Mouse (Mus musculus) Patski (cell line): ENCODE measurements at regions not wholly inside any gene's neighbourhood (a gene's known extent, or its start where the extent isn't known, plus 50 kb on each side); places are given as distances from the start of the nearest gene placed in this dataset.
A peak's percentile ranks its signal among the peaks of the same experiment; 100 is the strongest.

Experiments
- ATAC-seq: fragments of 100-300 bp; one replicate; pipeline ENCODE4 v1.8.0; 2021
- CTCF ChIA-PET: fragments of 350-600 bp; sonication (Branson Sonifier 250); formaldehyde crosslinking; loops from one replicate; lab custom pipeline; 2022; ENCODE audit warnings: inconsistent platforms; lab: Charles Lee
- POLR2A ChIA-PET: fragments of 350-600 bp; sonication (Branson Sonifier 250); formaldehyde crosslinking; loops from one replicate; lab custom pipeline; 2022; ENCODE audit warnings: antibody characterized with exemption, inconsistent platforms; lab: Charles Lee
- DNase-seq: peaks from one replicate; pipeline ENCODE4 v3.0.0-alpha.2; 2011; ENCODE audit warnings: low read depth, low spot score
- H3K27me3 ChIP-seq: fragments of 371-371 bp; one replicate; pipeline ENCODE4 v1.5.1; 2021
- CTCF ChIP-seq: fragments of 100-300 bp; IDR thresholded peaks from one replicate; pipeline ENCODE4 v1.5.1; 2021
- in situ Hi-C: fragments of 300-500 bp; cut with MboI; formaldehyde crosslinking; loops from 3 replicates; pipeline ENCODE4 v1.11.1; 2018; ENCODE audit warnings: low pct_unique_long_range_greater_than_20kb, mixed read lengths

DNA sequence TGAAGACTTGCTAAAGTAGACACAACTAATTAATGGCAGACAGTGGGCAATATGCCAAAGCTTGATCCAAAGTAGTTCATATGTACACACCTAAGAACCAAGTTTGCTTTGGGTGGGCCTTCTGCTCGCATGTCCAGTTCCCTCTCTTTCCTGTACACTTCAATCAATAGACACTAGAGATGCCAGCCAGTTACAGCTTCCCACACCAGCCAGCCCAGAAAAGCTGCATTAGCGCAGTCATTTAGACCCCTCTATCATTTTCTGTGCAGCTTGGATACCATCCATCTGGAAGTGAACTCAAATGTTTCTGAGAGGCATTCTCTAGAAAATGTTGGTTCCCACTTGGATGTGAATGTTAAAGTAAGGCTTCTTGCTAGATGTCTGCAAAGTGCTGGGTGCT lies 179.7 kb downstream of the 1190002N15Rik start:
- no peak for DNase-seq
- no peak for ATAC-seq
- CTCF ChIA-PET, result interaction anchor here (1.4 kb wide), 1 partner anchor 13 kb away, joined by 4 read pairs; no protein-coding TSS in a partner anchor
- TF ChIP-seq CTCF, result no peak
- H3K27me3 ChIP-seq, result no peaks in the 10 kb centered on the region
- in situ Hi-C loops, result no loop called here
- POLR2A ChIA-PET, result no interaction called here

DNA sequence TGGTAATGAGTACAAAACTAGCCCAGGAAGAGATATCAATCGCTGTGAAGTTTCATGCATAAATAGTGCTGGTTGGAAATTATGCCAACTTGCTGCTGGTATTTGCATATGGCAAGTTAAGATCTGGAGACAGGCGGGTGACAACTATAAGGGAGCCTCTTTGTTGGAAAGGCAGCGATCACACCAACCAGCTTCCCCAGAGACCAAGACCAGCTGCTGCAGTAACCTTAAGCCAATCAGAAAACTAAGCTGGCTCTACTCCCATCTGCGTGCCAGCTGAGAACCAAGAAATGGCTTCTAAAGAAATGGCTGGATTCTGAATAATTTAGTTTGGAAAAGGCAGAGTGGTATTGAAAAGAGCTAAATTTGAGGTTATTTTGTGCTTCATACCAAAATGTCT lies 195.9 kb downstream of the 1190002N15Rik start:
- POLR2A ChIA-PET, result no interaction called here

DNA sequence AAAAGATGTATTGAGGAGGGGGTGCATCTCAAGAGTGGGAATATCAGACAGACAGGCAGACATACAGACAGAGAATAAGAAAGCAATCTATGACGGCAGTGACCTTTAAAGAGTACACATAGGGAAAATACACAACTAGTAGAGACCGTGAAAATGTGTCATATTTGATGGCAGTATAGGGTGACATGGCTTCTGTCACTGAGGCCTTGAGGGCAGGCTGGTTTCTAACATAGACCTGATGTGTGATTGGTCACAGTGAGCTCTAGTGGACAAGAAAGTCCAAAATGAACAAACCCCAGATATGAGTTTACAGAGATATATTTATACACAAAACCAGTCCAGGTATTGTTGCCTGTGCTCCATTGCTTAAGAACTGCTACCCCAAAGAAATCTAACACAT lies 196.3 kb downstream of the 1190002N15Rik start:
- ATAC-seq (no peak), DNase-seq (no peak)
- H3K27me3 ChIP-seq, result no peaks in the 10 kb centered on the region
- CTCF ChIA-PET, result interaction anchor here (1.2 to 1.4 kb wide), 2 partner anchors 76 to 160 kb away, joined by 3 read pairs; no protein-coding TSS in a partner anchor
- POLR2A ChIA-PET, result no interaction called here
- in situ Hi-C loops, result no loop called here
- no peak for TF ChIP-seq CTCF

More for the DNA sequence above, 195.9 kb downstream of the 1190002N15Rik start:
- in situ Hi-C loops, result no loop called here
- ATAC-seq (no peak), DNase-seq (no peak)
- CTCF ChIA-PET, result interaction anchor here (0.9 to 1.4 kb wide), 3 partner anchors 43 to 161 kb away, joined by 3 read pairs; no protein-coding TSS in a partner anchor
- no peaks in the 10 kb centered on the region for H3K27me3 ChIP-seq
- TF ChIP-seq CTCF, result no peak

DNA sequence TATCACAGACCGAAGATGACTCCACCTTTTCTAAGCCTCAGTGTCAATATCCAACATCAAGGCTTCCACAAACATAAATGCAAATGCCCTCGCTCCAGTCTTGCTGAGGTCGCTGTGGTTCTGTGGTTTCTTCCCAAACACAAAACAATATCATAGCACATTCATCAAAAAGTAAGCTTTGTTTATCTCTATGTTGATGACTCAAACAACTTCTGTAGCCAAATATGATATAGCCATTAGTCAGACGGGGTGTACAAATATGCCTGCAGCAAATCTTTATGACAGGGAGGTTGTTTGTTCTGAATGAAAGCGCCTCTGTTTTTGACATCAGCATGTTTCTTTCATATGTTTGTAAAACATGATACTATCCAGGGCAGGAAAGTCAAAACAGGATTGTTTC lies 204.4 kb downstream of the 1190002N15Rik start:
- TF ChIP-seq CTCF, result no peak
- DNase-seq, result no peak
- CTCF ChIA-PET, result no interaction called here
- no peak for ATAC-seq
- POLR2A ChIA-PET, result no interaction called here
- H3K27me3 ChIP-seq, result no peaks in the 10 kb centered on the region
- in situ Hi-C loops, result no loop called here

DNA sequence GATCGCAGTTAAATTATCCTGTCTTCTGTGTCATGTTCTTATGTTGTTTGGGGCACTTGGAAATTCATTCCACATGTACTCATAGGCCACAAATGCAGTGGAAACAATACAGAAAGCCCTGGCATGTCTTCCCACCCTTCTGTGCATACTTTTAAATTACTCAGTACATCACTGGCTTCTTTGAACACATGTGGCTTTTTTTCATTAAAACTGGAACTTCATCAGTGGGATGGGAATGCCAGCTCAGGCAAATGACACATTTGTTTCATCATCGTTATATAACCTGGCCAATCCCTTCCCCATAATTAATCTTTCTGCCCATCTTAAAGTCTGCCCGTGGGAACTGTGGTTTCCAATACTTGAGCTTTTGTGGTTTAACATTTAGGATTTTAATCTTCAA lies 214.9 kb downstream of the 1190002N15Rik start:
- peaks cover 7% of the 10 kb centered on the region for H3K27me3 ChIP-seq
- ChIA-PET POLR2A (no interaction called here), CTCF (interaction anchor here (1.0 kb wide), 1 partner anchor 226 kb away, joined by 3 read pairs; no protein-coding TSS in a partner anchor)
- TF ChIP-seq CTCF, result no peak
- DNase-seq (no peak), ATAC-seq (no peak)
- in situ Hi-C loops, result no loop called here

DNA sequence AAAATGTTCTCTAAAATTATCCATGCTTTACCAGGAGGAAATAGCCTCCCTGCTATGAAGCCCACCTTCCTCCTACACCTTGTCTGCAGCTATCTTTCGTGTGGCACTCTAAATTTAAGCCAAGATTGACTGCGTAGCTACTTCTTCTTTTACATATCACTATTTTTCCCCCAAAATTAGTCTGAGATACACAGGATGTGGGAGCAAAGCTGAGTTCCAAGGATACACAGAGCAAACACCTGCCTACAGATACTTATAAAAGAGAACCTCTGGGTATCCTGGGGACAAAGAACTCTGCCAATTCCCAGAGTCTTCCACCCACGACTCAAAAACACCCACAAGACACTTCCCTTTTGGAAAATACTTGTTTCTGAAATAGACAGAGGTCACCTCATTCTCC lies 235.3 kb downstream of the 1190002N15Rik start:
- in situ Hi-C loops, result no loop called here
- ChIA-PET CTCF (no interaction called here), POLR2A (no interaction called here)
- H3K27me3 ChIP-seq, result no peaks in the 10 kb centered on the region
- DNase-seq (no peak), ATAC-seq (no peak)
- no peak for TF ChIP-seq CTCF

DNA sequence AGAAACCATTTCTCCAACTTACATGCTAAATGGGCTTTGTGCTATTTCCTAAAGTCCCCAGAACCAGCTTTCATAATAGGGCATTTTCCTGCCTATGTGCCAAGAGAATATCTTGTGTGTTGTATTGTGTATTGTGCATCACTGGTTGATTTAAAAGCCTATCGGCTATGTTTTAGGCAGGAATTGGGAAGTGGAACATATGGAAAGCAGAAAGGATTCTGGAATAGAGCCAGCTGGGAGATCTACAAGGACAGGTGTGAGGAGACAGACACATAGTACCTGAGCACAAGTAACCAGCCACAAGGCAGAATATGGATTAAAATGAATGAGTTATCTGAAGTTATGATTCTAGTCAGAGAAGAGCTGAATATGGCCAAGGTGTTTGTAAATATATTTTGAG lies 236.0 kb downstream of the 1190002N15Rik start:
- no peak for TF ChIP-seq CTCF
- ATAC-seq (no peak), DNase-seq (no peak)
- ChIA-PET CTCF (no interaction called here), POLR2A (no interaction called here)
- no peaks in the 10 kb centered on the region for H3K27me3 ChIP-seq
- in situ Hi-C loops, result no loop called here

DNA sequence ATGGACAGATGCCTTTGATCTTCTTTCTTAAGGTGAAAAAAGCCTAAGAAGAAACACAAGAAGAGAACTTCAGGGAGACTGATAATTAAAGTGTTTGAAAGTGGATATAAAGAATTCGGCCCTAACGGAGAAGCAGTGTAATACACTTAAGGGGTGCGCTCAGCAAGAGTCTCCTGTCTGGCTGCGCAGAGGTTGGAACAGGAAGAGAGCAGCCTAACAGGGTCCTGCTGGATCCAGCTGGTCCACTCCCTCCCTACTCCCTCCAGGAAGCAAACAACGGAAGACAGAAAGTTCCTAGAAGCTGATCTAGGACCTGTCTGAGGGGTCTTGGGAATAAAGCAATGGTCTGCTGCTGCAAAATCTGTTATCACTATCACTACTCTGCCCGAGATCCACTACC lies 242.4 kb downstream of the 1190002N15Rik start:
- ATAC-seq, result no peak
- in situ Hi-C loops, result no loop called here
- H3K27me3 ChIP-seq, result no peaks in the 10 kb centered on the region
- ChIA-PET POLR2A (no interaction called here), CTCF (interaction anchor here (1.1 to 1.4 kb wide), 2 partner anchors 134 to 239 kb away, joined by 3 read pairs; no protein-coding TSS in a partner anchor)
- DNase-seq, result no peak
- TF ChIP-seq CTCF, result no peak

DNA sequence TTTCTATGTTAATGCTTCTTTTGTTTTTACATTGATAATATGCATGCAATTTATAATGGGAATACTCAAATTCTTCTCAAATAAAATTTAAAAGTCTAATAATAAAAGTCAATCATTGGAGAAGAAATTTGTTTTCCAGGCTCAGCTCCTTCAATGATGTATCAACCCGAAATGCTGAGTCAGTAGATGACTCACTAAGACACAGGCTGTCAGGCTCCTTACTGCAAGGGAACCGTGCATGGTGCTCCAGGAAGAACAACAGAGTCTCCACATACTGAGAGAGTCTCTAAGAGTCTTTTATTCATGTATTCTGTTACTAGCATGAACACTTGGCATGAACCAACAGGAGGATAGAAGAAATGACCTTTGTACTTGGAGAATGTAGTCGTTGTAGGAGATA lies 245.7 kb downstream of the 1190002N15Rik start:
- POLR2A ChIA-PET, result no interaction called here
- H3K27me3 ChIP-seq, result no peaks in the 10 kb centered on the region
- CTCF ChIA-PET, result no interaction called here
- in situ Hi-C loops, result no loop called here
- TF ChIP-seq CTCF, result no peak
- ATAC-seq, result peak; percentile 71
- no peak for DNase-seq

DNA sequence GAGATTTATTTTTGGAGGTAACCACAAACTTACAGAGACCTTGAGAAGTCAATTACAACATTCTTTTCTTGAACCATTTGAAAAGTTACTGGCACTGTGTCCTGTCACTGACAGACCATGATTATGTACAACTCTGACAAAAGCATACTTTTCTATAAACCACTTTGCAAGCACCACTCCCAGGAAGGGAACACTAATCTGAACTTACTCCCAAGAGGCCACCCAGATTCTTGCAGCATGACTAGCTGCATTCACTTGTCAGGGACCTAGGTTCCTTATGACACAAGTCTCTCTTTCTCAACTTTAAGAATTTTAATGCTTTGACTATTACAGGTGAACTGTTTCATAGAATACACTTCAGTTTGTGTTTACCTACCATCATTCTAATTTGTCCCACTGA lies 248.3 kb downstream of the 1190002N15Rik start:
- no peaks in the 10 kb centered on the region for H3K27me3 ChIP-seq
- CTCF ChIA-PET, result interaction anchor here (0.9 kb wide), 1 partner anchor 9 kb away, joined by 4 read pairs; no protein-coding TSS in a partner anchor
- POLR2A ChIA-PET, result no interaction called here
- DNase-seq (no peak), ATAC-seq (no peak)
- in situ Hi-C loops, result loop anchor here (5.0 kb wide), 1 partner anchor 48 kb away; no protein-coding TSS in a partner anchor
- TF ChIP-seq CTCF, result no peak

DNA sequence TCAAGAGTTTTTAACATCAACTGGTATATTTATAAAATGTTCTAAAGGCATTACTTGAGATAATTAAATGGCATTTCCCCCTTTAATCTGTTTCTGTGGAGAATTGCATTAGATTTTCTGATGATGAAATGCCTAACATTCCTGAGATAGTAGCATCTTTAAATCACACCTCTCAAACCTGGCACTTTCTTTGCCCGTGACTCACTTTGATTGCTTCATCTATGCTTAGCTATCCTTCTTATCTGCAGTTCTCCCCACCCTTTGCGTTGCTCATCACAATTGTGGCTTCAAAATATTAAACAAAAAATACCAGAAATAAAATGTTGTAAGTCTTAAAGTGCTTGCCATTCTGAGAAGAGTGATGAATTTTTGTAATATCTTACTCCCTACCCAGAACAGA lies 250.3 kb downstream of the 1190002N15Rik start:
- CTCF ChIA-PET, result interaction anchor here (1.3 kb wide), 1 partner anchor 11 kb away, joined by 4 read pairs; no protein-coding TSS in a partner anchor
- TF ChIP-seq CTCF, result no peak
- no peaks in the 10 kb centered on the region for H3K27me3 ChIP-seq
- POLR2A ChIA-PET, result no interaction called here
- DNase-seq (peak; percentile 15), ATAC-seq (peak; percentile 81)
- in situ Hi-C loops, result loop anchor here (5.0 kb wide), 1 partner anchor 50 kb away; no protein-coding TSS in a partner anchor
